Mouse (Mus musculus): ENCODE results near the gene Thtpa. TPM values are rescaled to one million over a fixed set of nuclear protein-coding genes. Genes with fewer than 3 reads are reported as not detected.

Thtpa gene
- total RNA-seq, 4 experiments from 2014 or later, result 16.1 to 22.6 (median 21.0) TPM

DNA sequence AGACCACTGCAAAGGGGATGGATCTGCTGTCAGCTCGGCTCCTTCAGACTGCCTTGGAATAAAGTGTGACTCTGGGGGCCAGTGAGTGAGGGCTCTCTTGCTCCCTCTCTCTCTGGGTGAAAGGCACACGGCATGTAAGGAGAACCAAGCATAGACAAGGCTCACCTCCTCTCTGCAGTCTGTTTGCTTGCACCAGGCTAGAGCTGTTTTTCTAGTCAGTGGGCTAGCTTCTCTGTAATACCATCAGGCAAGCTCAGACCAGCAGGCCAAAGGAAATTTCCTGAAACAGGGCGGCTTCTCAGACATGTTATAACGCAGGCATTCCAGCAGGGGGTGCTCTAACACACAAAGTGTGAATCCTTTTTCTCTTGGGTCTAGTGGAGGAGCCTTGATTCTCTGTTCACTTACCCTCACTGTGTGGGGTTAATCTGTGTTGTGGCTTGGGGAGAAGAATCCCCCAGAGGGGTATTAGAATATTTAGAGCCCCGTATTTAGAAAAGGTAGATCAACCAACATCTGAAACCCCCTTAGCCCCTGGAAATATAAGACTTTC is 53.9 kb downstream of the Thtpa start:
- peak; percentile 37 for DNase-seq

Other genes starting within 250 kb of the Thtpa start
- 10 to 100 TPM; 18.7 to 29.2 (median 21.7) TPM for gene Homez, start 223.8 kb upstream of the Thtpa start, total RNA-seq (2022)
- gene Ppp1r3e, start 217.2 kb upstream of the Thtpa start, total RNA-seq (2022), result 10 to 100 TPM; 18.5 to 26.6 (median 21.6) TPM
- 10 to 100 TPM; 62.9 to 88.0 (median 73.9) TPM for gene Bcl2l2, start 211.4 kb upstream of the Thtpa start, total RNA-seq (2022)
- 1 to 10 TPM in 3 of 4 experiments, under 1 TPM in 1; 0.99 to 9.0 (median 4.4) TPM for gene Gm20521, start 211.3 kb upstream of the Thtpa start, total RNA-seq (2022)
- 100 to 1,000 TPM; 157 to 316 (median 238) TPM for gene Pabpn1, start 202.3 kb upstream of the Thtpa start, total RNA-seq (2022)
- gene Slc22a17, start 181.7 kb upstream of the Thtpa start, total RNA-seq (2022), result 10 to 100 TPM; 44.9 to 81.7 (median 60.3) TPM
- gene Efs, start 168.7 kb upstream of the Thtpa start, total RNA-seq (2022), result 1 to 10 TPM; 2.5 to 4.4 (median 3.2) TPM
- not detected for gene Il25, start 162.1 kb upstream of the Thtpa start, total RNA-seq (2022)
- gene Cmtm5, start 158.5 kb upstream of the Thtpa start, total RNA-seq (2022), result under 1 TPM; 0.42 to 0.67 (median 0.60) TPM
- gene Myh6, start 127.9 kb upstream of the Thtpa start, total RNA-seq (2022), result not detected
- not detected for gene Gm17428, start 117.9 kb upstream of the Thtpa start, total RNA-seq (2022)
- not detected for gene Myh7, start 100.2 kb upstream of the Thtpa start, total RNA-seq (2022)
- 10 to 100 TPM; 35.3 to 44.0 (median 39.4) TPM for gene Ngdn, start 79.3 kb upstream of the Thtpa start, total RNA-seq (2022)
- 10 to 100 TPM in 2 of 4 experiments, 1 to 10 TPM in 2; 6.9 to 17.8 (median 11.7) TPM for gene Zfhx2, start 2.5 kb upstream of the Thtpa start, total RNA-seq (2022)
- gene Ap1g2, start 11.8 kb downstream of the Thtpa start, total RNA-seq (2022), result 10 to 100 TPM; 24.5 to 29.3 (median 26.0) TPM
- gene Jph4, start 22.2 kb downstream of the Thtpa start, total RNA-seq (2022), result 1 to 10 TPM; 3.3 to 6.9 (median 5.3) TPM
- not detected for gene Dhrs2, start 127.2 kb downstream of the Thtpa start, total RNA-seq (2022)

Data from adrenal gland, adult 8-10 months (tissue).